Mouse (Mus musculus) intestine, embryonic 14.5 days (tissue): ENCODE data around the gene Gnl3l. TPM values are rescaled to one million over a fixed set of nuclear protein-coding genes. Genes with fewer than 3 reads are reported as not detected.

Experiments used
- ATAC-seq: fragments of 200-750 bp; cut with Nextera tagmentation; replicated peaks from 2 replicates; pipeline ENCODE4 v1.8.0; 2017; ENCODE audit warnings: low read depth, moderate number of reproducible peaks, moderate TSS enrichment, moderate library complexity; ENCODE audit not compliant: low FRiP score, low TSS enrichment
- DNase-seq: peaks from one replicate; pipeline ENCODE4 v3.0.0-alpha.2; 2018; ENCODE audit warnings: low spot score
- H3K27ac ChIP-seq: fragments of 300-500 bp; sonication (generic); 2 replicates; pipeline ENCODE4 v1.5.1; 2014; ENCODE audit warnings: low read depth, mild to moderate bottlenecking, control low read depth
- H3K27me3 ChIP-seq: fragments of 300-500 bp; sonication (generic); replicated peaks from 2 replicates; pipeline ENCODE4 v1.6.1; 2014; ENCODE audit warnings: low read length, control low read depth; ENCODE audit not compliant: control insufficient read depth, insufficient read depth
- H3K36me3 ChIP-seq: fragments of 300-500 bp; sonication (generic); 2 replicates; pipeline ENCODE4 v1.6.1; 2014; ENCODE audit warnings: low read length, control low read depth; ENCODE audit not compliant: control insufficient read depth, insufficient read depth
- H3K4me1 ChIP-seq: fragments of 300-500 bp; sonication (generic); replicated peaks from 2 replicates; pipeline ENCODE4 v1.6.1; 2014; ENCODE audit warnings: low read length, control low read depth, mixed read lengths; ENCODE audit not compliant: control insufficient read depth, insufficient read depth
- H3K4me2 ChIP-seq: fragments of 300-500 bp; sonication (generic); 2 replicates; pipeline ENCODE4 v1.6.1; 2014; ENCODE audit warnings: low read length
- H3K4me3 ChIP-seq: fragments of 300-500 bp; sonication (generic); 2 replicates; pipeline ENCODE4 v1.5.1; 2014; ENCODE audit warnings: low read depth, low read length, control low read depth, mixed read lengths
- H3K9ac ChIP-seq: fragments of 300-500 bp; sonication (generic); 2 replicates; pipeline ENCODE4 v1.6.1; 2014; ENCODE audit warnings: mild to moderate bottlenecking, low read length
- H3K9me3 ChIP-seq: fragments of 300-500 bp; sonication (generic); 2 replicates; pipeline ENCODE4 v1.6.1; 2016; ENCODE audit warnings: low read length, control low read depth; ENCODE audit not compliant: control insufficient read depth
- WGBS: fragments of 180-500 bp; shearing (Covaris S2); extraction: QIAGEN DNeasy Blood & Tissue Kit; methylation state at CpG from one replicate; pipeline ENCODE4 v1.1.7; 2014; 5-methylcytosine and 5-hydroxymethylcytosine counted together
- polyA plus RNA-seq: library from polyadenylated mRNA; unstranded; fragments of >200 nt; fragmentation: Nextera tagmentation; extraction: Ambion mirVana; gene quantifications from 2 replicates; pipeline ENCODE4 v1.2.1, GENCODE M21; 2014

Gnl3l gene
- polyA plus RNA-seq, 1 experiment from 2014 or later, result 30.4 TPM

GRCm38 (mm10) chrX:150996775-150997174 lies 20.3 kb downstream of the Gnl3l start:
- ATAC-seq, result no peak
- Histone ChIP-seq H3K9ac (no peak overlapping the region), H3K27me3 (no peaks in the 10 kb centered on the region), H3K36me3 (peaks cover 82% of the 10 kb centered on the region), H3K9me3 (no peaks in the 10 kb centered on the region), H3K4me3 (no peak overlapping the region), H3K4me1 (no peaks in the 10 kb centered on the region), H3K27ac (no peak overlapping the region), H3K4me2 (no peak overlapping the region)
- no peak for DNase-seq
- 87% methylated on average over 3 of the region's 3 CpGs for WGBS

- Histone ChIP-seq H3K36me3 (peaks cover 20% of the 10 kb centered on the region; the same call in 1 of the 2 replicates), H3K9me3 (no peaks in the 10 kb centered on the region), H3K9ac (no peak overlapping the region), H3K27me3 (no peaks in the 10 kb centered on the region), H3K4me2 (no peak overlapping the region), H3K27ac (no peak overlapping the region), H3K4me3 (no peak overlapping the region), H3K4me1 (no peaks in the 10 kb centered on the region)
- ATAC-seq (no peak), DNase-seq (no peak)
- 52% methylated on average over 1 of the region's 1 CpGs for WGBS
Observed at GRCm38 (mm10) chrX:150981621-150982020, 35.5 kb downstream of the Gnl3l start.

- H3K4me3 ChIP-seq, result no peak overlapping the region
- no peaks in the 10 kb centered on the region for H3K36me3 ChIP-seq
- ATAC-seq (no peak), DNase-seq (no peak)
- H3K27ac ChIP-seq, result no peak overlapping the region
- WGBS, result 86% methylated on average over 5 of the region's 5 CpGs
- H3K4me1 ChIP-seq, result no peaks in the 10 kb centered on the region
- no peak overlapping the region for H3K9ac ChIP-seq
- H3K27me3 ChIP-seq, result no peaks in the 10 kb centered on the region
- H3K4me2 ChIP-seq, result no peak overlapping the region
- no peaks in the 10 kb centered on the region for H3K9me3 ChIP-seq
Observed at GRCm38 (mm10) chrX:150975424-150975823, 41.7 kb downstream of the Gnl3l start.

GRCm38 (mm10) chrX:150963027-150963426 lies 54.1 kb downstream of the Gnl3l start:
- DNase-seq, result no peak
- Histone ChIP-seq H3K9me3 (no peaks in the 10 kb centered on the region), H3K9ac (no peak overlapping the region), H3K4me2 (no peak overlapping the region), H3K4me1 (no peaks in the 10 kb centered on the region), H3K27me3 (no peaks in the 10 kb centered on the region), H3K4me3 (no peak overlapping the region), H3K27ac (no peak overlapping the region), H3K36me3 (no peaks in the 10 kb centered on the region)
- 34% methylated on average over 2 of the region's 2 CpGs for WGBS
- ATAC-seq, result no peak

GRCm38 (mm10) chrX:150960702-150961101 lies 56.4 kb downstream of the Gnl3l start:
- H3K27me3 ChIP-seq, result no peaks in the 10 kb centered on the region
- H3K27ac ChIP-seq, result no peak overlapping the region
- DNase-seq (no peak), ATAC-seq (no peak)
- H3K9ac ChIP-seq, result no peak overlapping the region
- H3K4me1 ChIP-seq, result no peaks in the 10 kb centered on the region
- no peak overlapping the region for H3K4me3 ChIP-seq
- H3K9me3 ChIP-seq, result no peaks in the 10 kb centered on the region
- H3K4me2 ChIP-seq, result no peak overlapping the region
- WGBS, result 57% methylated on average over 5 of the region's 5 CpGs
- no peaks in the 10 kb centered on the region for H3K36me3 ChIP-seq

GRCm38 (mm10) chrX:150956522-150957300 lies 60.4 kb downstream of the Gnl3l start:
- H3K4me2 ChIP-seq, result peak overlapping the region; percentile 47
- no peaks in the 10 kb centered on the region for H3K4me1 ChIP-seq
- H3K36me3 ChIP-seq, result no peaks in the 10 kb centered on the region
- no peaks in the 10 kb centered on the region for H3K27me3 ChIP-seq
- peak; percentile 95 for ATAC-seq
- H3K27ac ChIP-seq, result peak overlapping the region; percentile 70
- DNase-seq, result peak; percentile 79
- WGBS, result 12% methylated on average over 25 of the region's 25 CpGs
- H3K4me3 ChIP-seq, result no peak overlapping the region
- no peaks in the 10 kb centered on the region for H3K9me3 ChIP-seq
- H3K9ac ChIP-seq, result no peak overlapping the region

- Histone ChIP-seq H3K9ac (no peak overlapping the region), H3K27ac (peak overlapping the region; percentile 70), H3K36me3 (no peaks in the 10 kb centered on the region), H3K4me2 (peak overlapping the region; percentile 47; the same call in 1 of the 2 replicates), H3K4me1 (no peaks in the 10 kb centered on the region), H3K27me3 (no peaks in the 10 kb centered on the region), H3K4me3 (no peak overlapping the region), H3K9me3 (no peaks in the 10 kb centered on the region)
- no peak for ATAC-seq
- no peak for DNase-seq
- WGBS, result 61% methylated on average over 1 of the region's 1 CpGs
Observed at GRCm38 (mm10) chrX:150956016-150956415, 61.1 kb downstream of the Gnl3l start.

- Histone ChIP-seq H3K27ac (peak overlapping the region; percentile 70; the same call in 1 of the 2 replicates), H3K36me3 (no peaks in the 10 kb centered on the region), H3K9ac (no peak overlapping the region), H3K27me3 (no peaks in the 10 kb centered on the region), H3K4me3 (no peak overlapping the region), H3K9me3 (no peaks in the 10 kb centered on the region), H3K4me2 (no peak overlapping the region), H3K4me1 (no peaks in the 10 kb centered on the region)
- DNase-seq, result no peak
- ATAC-seq, result no peak
- WGBS, result 39% methylated on average over 2 of the region's 2 CpGs
Observed at GRCm38 (mm10) chrX:150955441-150955840, 61.7 kb downstream of the Gnl3l start.

- no peaks in the 10 kb centered on the region for H3K4me1 ChIP-seq
- H3K27me3 ChIP-seq, result no peaks in the 10 kb centered on the region
- WGBS, result 80% methylated on average over 1 of the region's 1 CpGs
- H3K9ac ChIP-seq, result no peak overlapping the region
- no peak overlapping the region for H3K27ac ChIP-seq
- ATAC-seq (no peak), DNase-seq (no peak)
- H3K4me3 ChIP-seq, result no peak overlapping the region
- no peaks in the 10 kb centered on the region for H3K36me3 ChIP-seq
- H3K9me3 ChIP-seq, result no peaks in the 10 kb centered on the region
- H3K4me2 ChIP-seq, result no peak overlapping the region
Observed at GRCm38 (mm10) chrX:150954721-150955120, 62.4 kb downstream of the Gnl3l start.
